Mouse (Mus musculus) left cerebral cortex, postnatal 25 days (tissue): ENCODE measurements around the gene Samd11. TPM values are rescaled to one million over a fixed set of nuclear protein-coding genes. Genes with fewer than 3 reads are reported as not detected.

Source experiments
- DNase-seq, 2 experiments: peaks; one replicate each; pipeline ENCODE4 v3.0.0; 2022; ENCODE audit warnings: low spot score in 2 of 2, mixed read lengths in 1 of 2
- intact Hi-C: fragments of 180-260 bp; cut with DNase I; formaldehyde crosslinking; loops from one replicate; pipeline ENCODE4 v1.15.1; 2025
- microRNA-seq, 2 experiments: library from miRNA; unstranded; fragments of <30 nt; microRNA quantifications; one replicate each; pipeline ENCODE4 v1.2.0; 2022
- total RNA-seq, 2 experiments: library from RNA; stranded (reverse); gene quantifications; 2 replicates each; pipeline ENCODE4 v1.2.3; 2021

The Samd11 gene
- total RNA-seq, 2 experiments from 2014 or later: 2.7 to 4.5 TPM

DNA sequence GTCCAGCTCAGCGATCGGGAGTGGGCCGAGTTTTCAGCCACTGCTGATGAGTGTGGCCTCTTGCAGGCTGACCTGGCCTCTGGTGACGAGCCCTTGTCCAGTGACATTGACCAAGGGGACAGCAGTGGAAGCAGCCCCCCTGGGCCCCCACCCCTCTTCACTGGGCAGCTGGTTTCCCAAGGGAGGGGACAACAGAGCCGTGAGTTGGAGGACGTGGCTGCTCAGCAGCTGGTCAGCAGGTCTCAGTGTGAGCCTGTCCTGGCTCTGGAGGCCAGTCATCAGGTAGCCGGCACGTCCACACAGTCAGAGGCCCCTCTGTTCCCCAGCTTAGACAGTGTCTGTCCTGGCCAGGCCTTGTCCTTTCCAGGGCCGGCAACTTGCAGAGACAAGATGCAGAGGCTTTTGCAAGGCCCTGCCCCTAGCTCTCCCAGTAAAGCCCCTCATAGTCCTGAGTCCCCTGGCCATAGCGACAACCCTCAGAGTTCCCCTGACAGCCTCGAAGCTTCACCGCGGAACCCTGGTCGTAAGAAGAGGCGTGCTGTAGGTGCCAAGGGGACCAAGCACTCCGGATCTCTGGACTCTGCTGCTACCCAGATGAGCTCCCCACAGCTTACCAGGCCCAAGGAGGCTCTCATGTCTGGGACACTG, 38.3 kb downstream of the Samd11 start:
- no peak for DNase-seq
- intact Hi-C loops: no loop called here

DNA sequence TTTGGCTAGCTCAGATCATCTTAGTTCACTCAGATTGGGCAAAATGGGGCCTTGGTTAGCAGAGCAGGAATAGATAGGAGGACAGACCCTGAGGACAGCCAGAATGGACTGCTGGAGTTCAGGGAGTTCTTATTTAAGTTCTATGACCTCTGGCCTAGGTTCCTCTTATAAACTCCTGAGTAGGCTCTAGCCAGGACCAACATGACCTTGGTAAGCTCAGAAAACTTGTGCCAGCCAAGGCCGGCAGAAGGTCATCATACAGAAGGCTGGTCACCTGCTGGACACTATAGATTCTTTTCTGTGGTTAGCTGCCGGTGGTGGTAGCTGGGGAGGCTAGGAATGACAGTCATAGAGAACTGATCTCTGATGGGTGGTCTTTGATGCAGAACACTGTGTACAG, 39.3 kb downstream of the Samd11 start:
- intact Hi-C loops: no loop called here

DNA sequence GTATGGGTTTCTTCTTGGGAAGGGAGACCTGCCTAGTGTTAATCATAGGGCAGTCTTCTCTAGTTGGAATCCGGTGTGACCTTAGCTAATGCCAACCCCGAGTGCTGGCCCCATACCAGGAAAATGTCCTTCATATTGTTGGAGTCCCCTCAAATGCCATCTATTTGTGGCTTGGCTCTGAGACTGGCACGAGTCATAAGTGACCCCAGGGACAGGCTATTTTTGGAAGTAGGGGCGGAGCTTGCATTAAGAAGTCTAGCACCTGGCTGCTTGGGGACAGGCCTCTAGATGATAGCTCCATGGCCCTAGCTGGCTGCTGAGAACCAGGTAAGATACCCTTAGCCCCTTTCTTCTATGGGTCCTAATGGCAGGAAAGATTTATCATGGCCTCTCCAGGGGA, 39.8 kb downstream of the Samd11 start, which contains the start of gene Perm1:
TSS of gene Perm1 (plus strand) at position 220 of the 400 bp plus-strand sequence.
- intact Hi-C loops: no loop called here
- DNase-seq: no peak

More for the DNA sequence above, 39.3 kb downstream of the Samd11 start:
- no peak for DNase-seq

DNA sequence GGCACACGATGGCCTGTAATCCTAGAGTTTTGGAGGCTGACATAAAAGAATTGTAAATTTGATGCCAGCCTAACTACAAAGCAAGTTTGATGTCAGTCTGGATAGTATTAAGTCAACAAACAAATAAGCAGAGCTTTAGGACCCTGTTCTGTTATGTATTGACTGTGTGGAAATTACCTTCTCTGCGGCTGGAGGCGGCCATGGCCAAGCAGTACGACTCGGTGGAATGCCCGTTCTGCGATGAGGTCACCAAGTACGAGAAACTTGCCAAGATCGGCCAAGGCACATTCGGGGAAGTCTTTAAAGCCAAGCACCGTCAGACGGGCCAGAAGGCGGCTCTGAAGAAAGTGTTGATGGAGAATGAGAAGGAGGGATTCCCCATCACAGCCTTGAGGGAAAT, 42.3 kb downstream of the Samd11 start:
- no peak for DNase-seq
- intact Hi-C loops: no loop called here

DNA sequence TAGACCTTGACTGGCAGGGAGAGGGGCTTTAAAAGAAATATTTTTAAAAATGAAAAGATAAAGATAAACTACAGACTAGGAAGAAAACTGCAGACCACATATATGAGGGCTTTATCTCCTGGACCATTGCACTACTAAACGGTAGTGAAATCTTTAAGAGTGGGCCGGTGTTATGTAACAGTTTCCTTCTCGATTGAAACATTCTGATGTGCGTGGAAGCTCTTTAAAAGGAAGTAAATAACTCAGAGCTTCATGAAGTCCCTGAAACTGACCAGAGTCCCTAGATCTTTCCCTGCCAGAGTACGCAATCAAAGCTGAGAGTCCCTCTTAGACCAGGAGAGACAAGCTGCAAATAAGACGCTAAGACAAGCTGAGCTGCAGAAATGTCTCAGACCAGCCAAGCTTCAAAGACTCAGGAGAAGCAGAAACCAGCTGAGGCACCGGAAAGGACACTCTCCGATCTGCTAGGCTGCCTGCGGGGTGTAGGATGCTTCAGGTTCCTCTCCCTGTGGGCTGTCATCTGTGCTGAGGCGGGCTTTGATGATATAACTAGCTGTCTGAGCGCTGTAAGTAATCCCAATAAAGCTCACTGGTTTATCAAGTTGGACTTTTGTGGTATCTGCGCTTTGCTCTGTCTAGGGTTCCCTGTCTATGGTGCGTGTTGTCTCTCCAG, 45.4 kb downstream of the Samd11 start:
- intact Hi-C loops: no loop called here
- DNase-seq: no peak

DNA sequence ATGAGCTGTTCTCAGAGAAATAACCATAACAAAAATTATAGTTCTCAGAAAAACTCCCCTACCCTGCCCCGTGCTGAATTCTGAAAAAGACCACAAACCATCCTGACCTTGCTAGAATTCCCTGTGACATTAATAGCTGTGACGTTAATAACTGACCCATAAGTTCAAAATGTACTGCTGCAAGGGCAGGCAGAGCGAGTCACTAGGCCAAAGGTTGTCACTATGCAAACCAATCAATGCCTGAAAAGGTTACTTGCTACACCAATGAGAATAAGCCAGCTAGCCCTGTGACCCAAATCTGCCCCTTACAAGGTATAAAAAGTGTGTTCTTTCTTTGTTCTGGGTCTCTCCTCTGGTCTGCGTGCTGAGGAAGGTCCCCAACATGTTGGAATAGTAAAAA, 46.6 kb downstream of the Samd11 start:
- no peak for DNase-seq
- intact Hi-C loops: no loop called here

DNA sequence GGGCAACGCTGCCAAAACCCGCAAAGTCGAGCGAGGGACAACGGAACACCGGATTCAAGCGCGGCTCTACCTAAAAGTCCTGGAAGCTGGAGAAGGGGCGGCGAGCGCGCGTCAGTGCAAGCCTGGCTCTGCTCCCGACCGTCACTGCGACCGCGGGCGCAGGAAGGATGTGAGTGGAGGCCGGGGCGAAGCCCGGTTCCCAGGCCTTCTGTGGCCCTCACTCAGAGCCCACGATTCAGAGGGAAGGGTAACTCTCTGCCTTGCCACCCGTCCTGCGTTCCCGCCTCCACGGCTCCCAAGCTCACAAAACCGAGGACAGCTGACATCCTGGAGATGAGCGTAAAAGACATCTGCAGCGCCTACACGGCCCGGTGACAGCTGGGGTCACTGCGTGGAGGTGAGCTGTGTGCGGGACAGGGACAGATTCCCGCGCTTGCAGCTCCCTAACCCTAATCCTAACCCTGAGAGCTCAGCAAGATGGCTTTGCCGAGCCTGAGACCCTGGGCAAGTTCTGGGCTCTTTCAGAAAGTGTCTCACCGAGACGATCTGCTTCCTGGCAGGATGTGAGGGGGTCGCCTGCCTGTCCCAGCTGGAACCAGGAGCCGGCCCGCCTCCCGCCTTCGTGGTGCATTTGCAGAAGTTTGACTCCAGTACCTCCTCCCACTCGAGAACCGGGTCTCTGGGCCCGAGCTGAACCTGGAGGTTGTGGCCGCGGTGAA, 51.9 kb downstream of the Samd11 start:
- intact Hi-C loops: loop anchor here (2.0 kb wide), 1 partner anchor 25 kb away; no protein-coding TSS in a partner anchor
- DNase-seq: no peak

DNA sequence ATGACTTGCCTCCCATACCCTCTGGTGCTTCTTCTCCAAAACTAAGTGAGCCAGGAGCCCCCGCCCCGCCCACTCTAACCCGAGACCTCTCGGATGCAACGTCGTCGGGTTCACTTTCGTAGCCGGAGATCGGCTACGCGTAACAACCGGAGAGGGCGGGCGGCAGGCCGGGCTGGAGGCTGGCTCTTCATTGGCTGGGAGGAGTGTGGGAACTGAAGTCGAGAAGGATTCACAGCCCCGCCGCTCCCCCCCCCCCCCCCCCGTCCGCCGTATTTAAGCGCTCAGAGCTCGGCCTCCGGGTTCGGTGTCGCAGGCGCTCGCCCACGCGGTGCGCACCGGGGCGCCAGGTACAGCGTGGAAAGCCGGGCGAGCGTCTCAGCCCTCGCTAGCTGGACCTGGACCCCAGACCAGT, 52.5 kb downstream of the Samd11 start, which contains the start of gene AW011738:
TSS of gene AW011738 (plus strand) at position 304 of the 412 bp plus-strand sequence.
- intact Hi-C loops: no loop called here

DNA sequence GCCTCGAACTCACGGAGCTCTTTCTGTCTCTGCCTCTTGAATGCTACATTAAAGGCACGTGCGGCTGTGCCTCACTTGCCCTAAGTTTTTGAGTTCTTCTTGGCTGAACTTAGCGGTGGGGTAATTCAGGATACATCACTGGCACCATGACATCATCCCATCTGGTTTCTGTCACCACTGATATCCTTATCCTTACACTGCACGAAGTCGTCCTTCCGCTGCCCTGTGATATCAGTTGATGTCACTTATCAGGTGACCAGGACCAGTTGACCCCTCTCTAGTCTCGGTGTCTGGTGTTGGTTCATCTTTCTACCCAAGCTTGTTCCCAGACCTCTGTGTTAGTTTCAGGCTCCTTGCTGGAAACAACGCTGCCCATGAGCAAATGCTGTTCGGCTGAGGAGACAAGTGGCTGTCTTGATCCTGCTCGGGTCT, 53.0 kb downstream of the Samd11 start:
- no peak for DNase-seq
- intact Hi-C loops: no loop called here

More for the DNA sequence above, 52.5 kb downstream of the Samd11 start, which contains the start of gene AW011738:
- DNase-seq: peak; percentile 39 to 66

DNA sequence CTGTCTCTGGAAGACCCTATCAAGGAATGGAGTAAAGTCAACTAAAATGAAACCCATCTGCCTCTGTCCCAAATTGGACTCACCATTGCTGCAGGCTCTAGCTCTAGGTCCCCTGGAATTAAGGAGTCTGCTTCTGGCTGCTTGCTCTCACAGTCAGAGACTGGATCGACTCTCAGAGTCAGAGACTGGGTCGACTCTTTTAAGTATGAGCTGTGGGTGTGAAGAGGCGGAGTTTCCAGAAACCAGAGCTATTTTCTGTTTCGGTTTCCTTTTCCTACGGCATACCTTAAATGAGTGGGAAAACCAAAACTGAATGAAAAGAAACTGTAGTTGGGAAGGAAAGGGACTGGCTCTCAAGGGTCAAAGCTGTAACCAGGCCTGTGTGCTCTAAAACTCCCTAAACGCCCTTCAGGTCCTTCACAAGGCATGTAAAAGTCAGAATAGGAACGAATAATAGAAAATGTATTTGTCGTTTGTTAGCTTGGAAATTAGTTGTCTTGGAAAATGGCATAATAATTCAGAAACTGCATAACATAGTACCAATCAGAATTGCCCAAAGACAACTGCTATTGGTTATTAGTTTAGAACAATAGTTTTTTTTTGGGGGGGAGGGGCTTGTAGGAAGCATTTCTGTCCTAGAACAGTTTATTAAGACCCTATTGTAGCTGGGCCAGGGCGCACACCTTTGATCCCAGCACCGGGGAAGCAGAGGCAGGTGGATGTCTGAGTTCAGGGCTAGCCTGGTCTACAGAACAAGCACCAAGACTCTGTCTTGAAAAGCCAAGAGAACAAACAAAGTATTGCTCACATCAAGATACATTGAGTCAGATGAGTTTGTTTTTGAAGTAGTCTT, 54.6 kb downstream of the Samd11 start, which contains the start of gene Isg15:
TSS of gene Isg15 (minus strand) at position 196 of the 853 bp plus-strand sequence.
- intact Hi-C loops: no loop called here
- DNase-seq: no peak

DNA sequence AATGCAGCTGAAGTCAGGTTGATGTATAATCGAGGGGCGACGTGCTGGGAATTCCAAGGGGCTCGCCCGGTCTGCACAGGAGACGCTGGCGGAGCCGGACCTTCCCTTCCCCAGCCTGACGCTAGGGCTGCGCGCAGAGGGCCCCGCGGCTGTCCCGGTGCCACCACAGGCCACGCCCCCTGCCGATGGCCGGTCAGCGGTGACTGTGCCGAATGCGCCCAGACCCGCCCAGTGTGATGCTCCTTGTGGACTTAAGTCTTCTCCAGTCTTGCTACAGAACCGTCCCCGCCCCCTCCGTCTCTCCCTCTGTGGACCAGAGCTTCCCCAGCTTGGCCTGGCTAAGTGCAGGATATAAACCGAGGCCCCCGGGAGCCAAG, 57.6 kb downstream of the Samd11 start:
- intact Hi-C loops: no loop called here
- peak; percentile 67 to 73 for DNase-seq

DNA sequence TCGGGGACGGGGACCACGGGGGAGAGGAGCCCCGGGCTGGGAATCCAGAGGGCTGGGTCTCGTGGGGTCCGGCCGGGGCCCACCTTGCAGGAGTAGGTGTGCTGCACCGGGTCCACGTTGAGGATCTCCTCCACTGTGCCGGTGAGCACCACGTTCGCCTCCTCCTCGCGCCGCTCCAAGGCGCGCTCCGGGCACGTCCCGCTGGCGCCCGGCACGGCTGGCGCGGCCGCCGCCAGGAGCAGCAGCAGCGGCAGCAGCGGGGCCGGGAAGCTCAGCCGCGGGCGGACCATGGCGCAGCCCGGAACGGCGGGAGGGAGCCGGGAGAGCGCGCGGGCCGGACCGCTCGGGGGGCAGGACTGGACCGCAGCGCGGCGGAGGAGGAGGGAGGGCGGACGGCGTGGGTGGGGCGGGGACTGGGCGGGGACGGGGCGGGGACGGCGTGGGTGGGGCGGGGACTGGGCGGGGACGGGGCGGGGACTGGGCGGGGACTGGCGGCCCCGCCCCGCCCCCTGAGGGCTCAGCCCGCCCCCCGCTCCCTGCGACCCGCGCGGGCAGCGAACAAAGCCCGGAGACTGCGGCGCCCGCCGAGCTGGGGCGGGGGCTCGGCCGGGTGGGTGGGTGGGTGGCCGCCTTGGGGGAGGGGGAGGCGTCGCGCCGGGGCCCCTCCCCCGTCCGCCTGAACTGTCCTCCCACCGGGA, 58.2 kb downstream of the Samd11 start, which contains the start of gene Agrn:
TSS of gene Agrn (minus strand) at position 358 of the 698 bp plus-strand sequence.
- intact Hi-C loops: no loop called here
- DNase-seq: peak in 1 of 2 experiments; percentile 59

Small RNA genes lying within 50 kb of the gene (microRNA-seq; reads per million reads assigned to microRNA genes)
- 0.99 to 5.4 reads per million in 2 experiments for gene Mir7658

Other genes with a start within 250 kb of the Samd11 start
- 1 to 10 TPM; 2.0 to 2.1 TPM for gene Tnfrsf4, start 241.8 kb downstream of the Samd11 start, total RNA-seq
- gene Tnfrsf18, start 229.5 kb downstream of the Samd11 start, total RNA-seq: not detected
- gene Ttll10, start 196.2 kb downstream of the Samd11 start, total RNA-seq: not detected
- 10 to 100 TPM; 28.6 to 29.4 TPM for gene 9430015G10Rik, start 145.7 kb downstream of the Samd11 start, total RNA-seq
- under 1 TPM; 0.87 to 0.94 TPM for gene Rnf223, start 125.1 kb downstream of the Samd11 start, total RNA-seq
- gene Agrn, start 58.2 kb downstream of the Samd11 start, total RNA-seq: 100 to 1,000 TPM; 143 to 149 TPM
- 1 to 10 TPM; 1.2 to 1.8 TPM for gene Isg15, start 54.8 kb downstream of the Samd11 start, total RNA-seq
- 1 to 10 TPM; 4.4 to 6.3 TPM for gene AW011738, start 52.4 kb downstream of the Samd11 start, total RNA-seq
- gene Perm1, start 39.8 kb downstream of the Samd11 start, total RNA-seq: under 1 TPM; 0.46 to 0.76 TPM
- gene Plekhn1, start 20.8 kb downstream of the Samd11 start, total RNA-seq: 10 to 100 TPM; 32.8 to 37.8 TPM
- gene Noc2l, start 19.6 kb downstream of the Samd11 start, total RNA-seq: 10 to 100 TPM; 66.1 to 66.9 TPM
- not detected for gene Vmn2r-ps159, start 75.4 kb upstream of the Samd11 start, total RNA-seq